Mouse (Mus musculus): Measurements from ENCODE around the gene Rara.
"Not testable (repeated sequence)": the region's sequence is repeated elsewhere in the genome, so short reads cannot be mapped to it uniquely, and the experiment has no call there.

Rara gene

DNA sequence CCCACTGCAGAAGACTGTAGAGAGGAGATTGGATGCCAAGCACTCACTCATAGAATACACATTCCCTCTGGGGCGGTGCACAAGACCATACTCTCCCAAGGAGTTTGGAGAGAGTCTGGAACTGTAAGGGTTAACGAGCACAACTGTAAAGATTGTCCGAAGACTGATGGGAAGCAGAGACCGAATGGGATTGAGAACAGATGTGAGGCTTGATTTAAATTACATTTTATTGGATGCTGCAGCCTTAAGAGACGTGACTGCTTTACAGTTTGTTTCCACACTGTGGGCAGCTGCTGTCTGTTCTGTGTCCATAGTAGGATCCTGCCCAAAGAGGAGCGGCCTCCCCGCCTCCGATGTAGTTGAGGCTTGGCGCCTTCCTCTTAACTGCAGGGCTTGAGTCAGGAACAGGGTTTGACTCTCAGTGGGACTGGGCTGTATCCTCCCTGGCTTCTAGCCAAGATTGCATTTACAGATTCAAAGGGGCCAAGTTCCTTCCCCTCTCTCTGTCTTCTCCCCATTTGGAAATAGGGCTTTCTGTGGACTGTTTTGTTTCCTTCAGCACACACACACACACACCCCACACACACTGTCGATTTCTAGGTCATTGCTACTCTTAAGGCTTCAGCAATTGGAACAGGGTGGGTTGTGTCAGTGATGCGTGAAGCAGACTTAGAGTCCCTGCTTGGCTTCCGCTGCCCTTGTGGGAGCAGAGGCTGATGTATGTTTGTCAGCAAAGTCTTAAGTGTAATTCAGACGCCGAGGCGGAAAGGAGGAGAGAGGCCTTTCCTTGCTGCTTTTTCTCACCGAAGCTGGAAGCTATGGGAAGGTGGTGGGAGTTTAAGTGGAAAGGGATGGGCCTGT is 4.5 kb upstream of the Rara start:
- DNase-seq (ENCODE audit: low read depth, low spot score) = not testable (repeated sequence)

DNA sequence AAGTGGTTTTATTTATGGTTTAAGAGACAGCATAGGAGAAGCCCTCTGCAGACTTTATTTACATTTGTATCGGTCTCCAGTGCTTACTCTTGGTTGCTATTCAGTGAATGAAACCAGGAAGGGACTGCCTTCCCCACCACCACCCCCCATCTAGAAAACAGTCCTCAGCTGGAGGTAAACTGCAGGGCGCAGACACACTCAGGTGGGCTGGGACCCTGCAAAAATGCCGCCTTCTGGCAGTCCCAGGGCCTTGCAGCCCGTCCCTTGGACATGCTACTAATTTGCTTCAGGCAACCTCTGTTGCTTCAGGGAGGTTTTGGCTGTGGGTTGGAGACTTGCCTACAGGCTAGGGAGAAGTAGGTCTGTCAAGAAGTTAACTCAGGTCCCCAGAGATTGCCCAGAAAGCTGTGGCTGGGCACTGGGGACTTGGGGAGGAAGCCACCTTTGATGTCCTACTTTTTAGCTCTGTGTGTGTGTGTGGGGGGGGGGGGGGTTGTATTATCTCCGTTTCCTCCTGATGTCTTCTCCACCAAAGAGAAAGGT is 2.9 kb upstream of the Rara start:
- DNase-seq (ENCODE audit: low read depth, low spot score) = no peak

DNA sequence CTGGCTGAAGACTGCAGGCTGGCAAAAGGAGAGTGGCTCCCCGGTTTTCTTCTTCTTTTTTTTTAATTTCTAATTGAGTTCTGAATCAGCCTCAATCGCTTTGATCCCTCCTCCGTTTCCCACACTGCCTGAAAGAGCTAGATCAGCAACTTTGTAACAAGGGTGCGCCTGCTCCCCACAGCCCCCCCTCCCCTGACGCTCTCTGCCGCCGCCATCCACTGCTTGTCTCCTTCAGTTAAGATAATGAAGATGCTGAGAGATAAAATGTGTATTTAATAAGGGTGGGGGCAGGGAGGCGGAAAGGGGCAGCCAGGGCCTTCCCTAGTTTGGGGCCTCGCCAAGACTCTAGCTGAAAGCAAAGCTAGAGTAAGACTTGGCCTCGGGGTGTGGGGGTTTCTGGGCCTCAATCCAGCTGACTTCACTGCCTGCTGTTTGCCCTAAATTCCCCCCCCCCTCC is 2.3 kb upstream of the Rara start:
- DNase-seq (ENCODE audit: low read depth, low spot score) = no peak

DNA sequence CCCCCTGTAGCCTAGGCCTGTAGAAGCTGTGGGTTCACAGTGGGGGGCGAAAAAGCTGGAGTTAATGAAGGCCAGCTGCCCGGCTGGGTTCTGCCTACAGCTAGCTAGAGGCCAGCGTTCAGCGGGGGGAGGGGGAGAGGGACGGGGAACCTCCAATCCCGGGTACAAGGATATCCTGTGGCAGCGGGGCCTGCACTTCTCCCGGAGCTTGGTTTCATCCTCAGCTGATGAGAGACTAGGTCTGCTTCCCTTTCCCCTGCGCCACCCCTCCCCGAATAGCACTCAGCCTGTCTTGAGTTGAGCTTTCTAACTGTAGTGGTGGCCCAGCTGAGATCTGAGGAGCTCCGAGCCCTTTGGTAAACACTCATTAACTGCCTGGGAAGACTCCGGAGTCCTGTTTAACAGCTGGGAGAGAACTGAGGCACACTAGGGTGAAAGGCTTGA is 1.7 kb upstream of the Rara start:
- DNase-seq (ENCODE audit: low read depth, low spot score) = no peak

DNA sequence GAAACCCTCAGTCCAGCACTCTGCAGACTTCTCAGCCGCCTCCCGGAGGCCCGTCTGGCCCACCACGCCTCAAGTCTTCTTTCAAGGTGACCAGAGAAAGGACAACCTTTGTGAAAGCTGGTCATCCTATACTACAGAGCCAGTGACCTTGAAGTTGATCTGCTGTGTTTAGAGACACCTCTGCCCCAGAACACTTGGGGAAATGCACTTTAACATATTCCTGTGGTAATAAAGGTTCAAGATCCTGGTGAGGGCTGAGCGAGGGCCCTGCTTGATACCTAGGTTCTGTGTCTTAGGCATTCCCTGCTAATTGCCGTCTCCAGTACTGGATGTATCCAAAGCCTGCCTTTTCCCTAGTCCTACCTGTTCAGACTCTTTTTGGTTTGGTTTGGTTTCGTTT is 1.1 kb upstream of the Rara start:
- no peak for DNase-seq (ENCODE audit: low read depth, low spot score)

DNA sequence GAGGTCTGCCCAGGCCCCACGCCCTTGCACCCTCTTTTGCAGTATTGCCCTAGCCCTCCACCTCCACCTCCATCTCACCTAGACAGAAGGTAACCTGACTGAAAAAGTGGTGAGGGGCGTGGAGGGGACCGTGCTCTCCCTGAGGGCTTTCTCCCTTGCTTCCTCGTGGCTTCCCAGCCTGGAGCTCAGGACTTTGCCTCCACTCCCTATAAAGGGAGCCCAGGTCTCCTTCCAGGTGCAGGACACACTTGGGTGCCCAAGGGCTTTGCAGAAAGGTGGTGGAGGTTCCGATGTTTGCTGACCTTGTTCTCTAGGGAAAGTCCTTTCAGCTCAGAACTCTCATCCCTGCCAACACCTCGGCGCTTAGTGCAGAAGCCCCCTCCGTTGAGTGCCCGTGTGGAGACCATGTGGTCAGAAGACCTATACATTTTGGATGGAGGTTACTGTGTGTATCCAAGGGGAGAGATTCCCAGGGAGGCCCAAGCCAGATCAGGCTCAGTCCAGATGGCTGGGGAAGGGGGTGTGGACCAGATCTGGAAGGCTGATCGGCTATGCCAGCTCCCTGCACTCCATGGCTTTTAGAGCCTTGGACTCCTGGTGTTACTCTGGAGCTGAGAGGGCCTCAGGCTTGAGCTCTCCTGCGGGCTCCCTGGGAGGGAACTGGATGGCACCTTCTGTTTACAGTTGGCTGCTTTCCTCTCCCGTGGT is 722 bp downstream of the Rara start:
- no peak for DNase-seq (ENCODE audit: low read depth, low spot score)

DNA sequence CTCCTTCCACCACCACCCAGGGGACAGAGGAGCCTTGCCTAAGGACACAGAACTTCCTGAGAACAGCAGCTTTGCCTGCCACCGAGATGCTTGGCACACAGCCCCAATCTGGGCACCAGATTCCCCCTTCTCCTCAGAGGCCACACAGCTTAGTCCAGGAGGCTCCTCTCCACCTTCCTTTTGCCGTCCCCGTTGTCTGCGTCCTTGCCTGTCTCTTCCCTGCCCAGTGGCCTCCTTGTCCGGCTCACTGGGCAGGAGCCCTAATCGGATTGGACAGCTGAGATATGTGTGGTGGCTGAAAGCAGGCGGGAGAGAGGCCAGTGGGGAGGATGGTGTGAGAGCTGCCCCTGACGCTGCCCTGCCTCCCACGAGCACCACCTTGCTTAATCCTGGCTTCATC is 1.9 kb downstream of the Rara start:
- DNase-seq (ENCODE audit: low read depth, low spot score) = no peak

DNA sequence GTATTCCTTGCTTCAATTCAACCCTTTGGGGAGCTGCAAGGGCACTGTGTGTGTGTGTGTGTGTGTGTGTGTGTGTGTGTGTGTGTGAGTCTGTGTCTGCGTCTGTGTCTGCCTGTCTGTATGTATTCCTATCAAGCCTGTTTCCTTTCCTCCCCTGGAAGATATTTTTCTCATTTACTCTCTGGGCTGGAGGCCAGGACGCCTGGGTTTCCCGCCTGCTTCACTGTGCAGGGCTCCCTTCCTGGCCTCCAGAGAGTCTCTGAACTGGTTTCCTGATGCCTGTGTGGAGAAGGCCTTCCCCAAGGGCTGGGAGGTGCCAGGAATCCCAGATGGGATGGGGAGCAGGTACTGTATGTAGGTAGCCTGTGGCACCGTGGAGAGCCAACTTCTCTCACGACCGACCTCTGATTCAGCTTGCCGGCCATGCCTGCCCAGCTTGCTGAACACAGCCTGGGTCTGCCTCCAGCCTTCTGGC is 2.5 kb downstream of the Rara start:
- no peak for DNase-seq (ENCODE audit: low read depth, low spot score)

DNA sequence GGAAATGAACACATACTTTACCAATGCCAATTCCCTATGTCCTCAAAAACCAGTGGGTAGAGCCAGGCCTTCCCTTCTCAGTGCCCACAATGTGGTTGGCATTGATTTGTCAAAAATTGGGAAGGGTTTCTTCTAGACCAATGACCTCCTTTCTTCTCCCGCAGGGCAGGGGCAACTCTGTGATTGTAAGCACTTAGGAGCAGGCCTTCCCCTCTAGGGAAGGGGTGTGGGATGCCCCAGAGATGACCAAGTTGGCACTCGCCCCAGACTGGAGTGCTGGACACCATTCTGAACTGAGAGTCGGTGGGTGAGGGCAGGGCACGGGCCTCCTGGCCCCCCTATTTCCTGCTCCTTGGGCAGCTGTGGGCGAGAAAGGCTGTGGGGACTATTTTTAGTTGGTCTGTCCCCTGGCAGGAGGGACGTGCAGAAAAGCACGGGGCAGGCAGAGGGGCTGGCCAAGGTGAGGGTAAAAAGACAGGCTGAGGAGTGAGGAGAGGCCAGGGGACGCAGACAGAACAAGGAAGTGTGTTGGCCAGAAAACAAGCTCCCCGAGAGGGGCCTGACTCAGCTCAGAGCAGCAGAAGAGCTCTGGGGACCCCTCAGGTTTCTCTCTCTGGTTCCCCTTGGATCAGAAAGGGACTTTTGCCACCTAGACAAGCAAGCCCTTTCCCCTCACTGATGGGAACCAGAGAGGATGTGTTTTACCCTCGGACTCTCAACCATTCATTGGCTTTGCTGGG is 3.3 kb downstream of the Rara start:
- DNase-seq (ENCODE audit: low read depth, low spot score) = no peak

DNA sequence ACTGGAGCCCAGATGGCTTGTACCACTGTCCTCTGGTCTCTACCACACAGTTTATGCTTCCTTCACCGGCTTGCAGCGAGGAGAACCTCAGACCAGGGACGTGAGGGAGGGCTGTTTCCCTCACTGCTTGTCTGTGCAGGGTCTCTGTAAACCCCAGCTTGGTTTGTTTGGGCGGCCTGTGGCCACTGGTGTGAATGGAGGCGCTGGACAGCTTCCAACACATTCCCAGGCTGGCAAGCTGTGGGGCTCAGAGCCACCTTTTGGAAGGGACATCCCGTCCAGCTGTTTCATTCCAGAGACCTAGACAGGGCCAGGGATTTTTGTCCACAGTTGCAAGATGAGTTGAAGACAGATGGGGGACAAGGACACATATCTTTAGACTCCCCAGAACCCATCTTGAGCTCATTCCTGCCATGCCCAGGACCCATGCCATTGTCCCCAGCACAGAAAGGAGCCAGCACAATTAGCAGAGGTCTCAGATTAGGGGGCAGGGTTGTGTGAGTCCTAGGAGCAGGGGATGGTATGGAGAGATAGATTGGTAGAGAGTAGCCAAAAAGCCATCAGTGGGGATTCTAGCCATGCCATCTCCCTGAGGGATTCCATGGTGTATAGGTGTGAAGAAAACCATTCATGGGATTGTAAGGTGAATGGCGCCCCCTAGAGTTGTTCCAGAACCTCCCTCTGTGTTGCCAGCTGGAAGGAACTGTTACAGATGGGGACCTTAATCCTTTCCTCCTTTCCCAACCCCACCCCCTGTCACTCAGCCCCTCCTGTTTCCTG is 4.1 kb downstream of the Rara start:
- DNase-seq (ENCODE audit: low read depth, low spot score) = no peak

DNA sequence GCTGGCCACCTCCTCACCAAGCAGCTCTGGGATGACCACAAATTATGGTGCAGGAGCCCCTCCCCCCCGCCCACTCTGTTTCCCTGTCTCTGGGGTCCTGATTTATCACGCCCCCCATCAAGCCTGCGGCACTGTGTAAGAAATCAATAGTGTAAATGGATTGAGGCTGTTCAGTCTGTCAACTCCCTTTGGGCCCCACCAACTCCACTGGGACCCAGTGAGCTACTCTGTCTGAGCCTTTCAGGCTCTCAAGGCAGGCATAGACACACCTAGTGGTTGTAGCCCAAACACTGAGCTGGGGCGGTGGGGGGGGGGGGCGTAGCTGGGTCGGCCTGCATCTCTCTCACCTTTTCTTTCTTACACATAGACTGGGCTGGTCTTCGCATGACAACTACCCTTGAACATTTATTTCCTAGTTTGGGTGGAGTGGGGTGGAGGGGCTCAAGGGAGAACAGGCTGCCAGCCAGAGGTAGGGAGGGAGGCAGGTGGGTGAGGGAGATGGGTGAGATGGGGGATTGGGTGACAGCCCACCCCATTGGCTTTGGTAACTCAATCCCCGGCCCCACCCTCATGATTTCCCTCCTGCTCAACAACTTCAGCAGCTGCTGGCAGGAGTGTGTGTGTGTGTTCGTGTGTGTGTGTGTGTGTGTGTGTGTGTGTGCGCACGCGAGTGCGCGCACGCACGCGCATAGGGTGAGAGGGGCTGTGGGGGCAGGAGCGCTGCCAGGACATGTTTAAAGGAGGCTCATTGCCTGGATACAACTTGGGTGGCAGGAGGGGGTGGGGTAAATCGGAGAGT is 4.9 kb downstream of the Rara start:
- no peak for DNase-seq (ENCODE audit: low read depth, low spot score)

DNA sequence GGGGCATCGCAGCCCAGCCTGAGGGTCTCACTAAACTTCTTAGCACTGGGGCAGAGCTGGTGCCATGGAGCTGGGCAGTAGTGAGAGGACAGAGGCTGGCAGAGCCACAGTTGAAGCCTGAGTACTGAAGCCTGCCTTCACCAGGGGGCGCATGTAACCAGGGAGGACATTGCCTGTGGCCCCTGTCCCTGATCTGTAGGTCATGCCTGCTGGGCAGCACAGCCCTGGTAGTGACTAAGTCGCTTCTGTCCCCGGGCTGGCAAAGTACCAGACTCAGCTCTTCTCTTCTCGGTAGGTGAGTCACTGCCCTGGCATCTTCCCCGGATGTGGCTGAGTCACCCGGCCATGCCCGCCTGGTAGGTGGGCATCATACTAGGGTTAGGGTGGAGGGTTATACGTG is 5.5 kb downstream of the Rara start:
- no peak for DNase-seq (ENCODE audit: low read depth, low spot score)

DNA sequence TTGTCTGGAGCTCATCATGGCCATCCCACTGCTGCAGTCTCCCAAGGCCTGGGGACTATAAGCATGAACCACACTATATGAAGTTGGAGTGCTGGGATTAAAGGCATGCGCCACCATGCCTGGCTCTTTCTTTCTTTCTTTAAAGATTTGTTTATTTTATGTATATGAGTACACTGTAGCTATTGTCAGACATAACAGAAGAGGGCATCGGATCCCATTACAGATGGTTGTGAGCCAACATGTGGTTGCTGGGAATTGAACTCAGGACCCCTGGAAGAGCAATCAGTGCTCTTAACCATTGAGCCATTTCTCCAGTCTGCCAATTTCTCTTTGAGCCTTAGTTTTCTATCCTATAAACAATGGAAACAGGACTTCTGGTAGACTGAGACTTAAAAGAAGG is 6.2 kb downstream of the Rara start:
- DNase-seq (ENCODE audit: low read depth, low spot score) = not testable (repeated sequence)

DNA sequence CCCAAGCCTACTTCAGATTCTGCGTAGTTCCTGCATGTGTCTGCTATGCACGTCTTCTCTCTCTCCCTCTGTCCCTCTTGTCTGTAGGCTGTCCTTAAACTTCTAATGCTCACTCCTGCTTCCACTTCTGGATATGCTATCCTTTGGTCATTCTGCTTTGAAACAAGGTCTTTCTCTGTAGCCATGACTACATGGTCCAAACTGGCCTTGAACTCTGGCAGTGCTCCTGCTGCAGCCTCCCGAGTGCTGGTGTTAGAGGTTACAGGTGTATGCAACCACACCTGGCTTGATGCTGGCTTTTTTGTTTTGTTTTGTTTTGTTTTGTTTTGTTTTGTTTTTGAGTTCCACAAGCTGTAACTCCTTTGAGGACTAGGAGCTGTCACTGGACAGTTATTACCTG is 6.7 kb downstream of the Rara start:
- DNase-seq (ENCODE audit: low read depth, low spot score) = no peak

DNA sequence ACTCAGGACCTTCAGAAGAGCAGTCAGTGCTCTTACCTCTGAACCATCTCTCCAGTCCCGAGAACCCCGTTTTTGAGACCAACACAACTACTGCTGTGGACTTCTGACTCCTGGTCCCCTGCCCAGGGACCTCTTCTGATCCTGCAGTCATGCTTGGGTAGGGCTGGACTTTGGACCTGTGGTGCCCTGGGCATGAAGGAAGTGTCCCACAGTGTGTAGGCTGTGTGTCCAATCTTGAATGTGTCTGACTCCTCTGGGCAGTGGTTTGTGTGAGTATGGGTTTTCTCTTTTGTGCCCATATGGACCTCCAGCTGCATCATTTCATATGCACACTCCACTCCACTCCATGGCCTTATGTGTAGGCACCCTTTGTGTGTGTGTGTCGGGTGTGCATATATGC is 7.5 kb downstream of the Rara start:
- no peak for DNase-seq (ENCODE audit: low read depth, low spot score)

DNA sequence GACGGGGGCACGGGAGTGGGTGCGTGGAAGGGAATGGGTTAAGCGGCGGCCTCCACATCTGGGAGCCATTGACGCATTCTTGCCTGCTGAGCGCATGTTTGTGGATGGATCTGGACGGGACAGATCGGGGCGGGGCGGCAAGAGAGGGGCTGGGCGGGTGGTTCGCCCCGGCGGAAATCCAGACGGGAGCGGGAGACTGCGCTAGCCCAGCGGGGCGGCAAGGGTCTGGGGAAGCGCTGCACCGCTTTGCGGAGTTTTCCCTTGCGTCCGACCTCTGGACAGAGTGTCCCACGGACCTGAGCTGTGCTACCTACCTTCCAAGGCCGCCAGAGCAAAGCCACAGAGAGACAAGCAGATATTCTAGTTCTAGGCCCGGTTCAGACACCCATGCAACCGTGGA is 8.6 kb downstream of the Rara start:
- no peak for DNase-seq (ENCODE audit: low read depth, low spot score)

DNA sequence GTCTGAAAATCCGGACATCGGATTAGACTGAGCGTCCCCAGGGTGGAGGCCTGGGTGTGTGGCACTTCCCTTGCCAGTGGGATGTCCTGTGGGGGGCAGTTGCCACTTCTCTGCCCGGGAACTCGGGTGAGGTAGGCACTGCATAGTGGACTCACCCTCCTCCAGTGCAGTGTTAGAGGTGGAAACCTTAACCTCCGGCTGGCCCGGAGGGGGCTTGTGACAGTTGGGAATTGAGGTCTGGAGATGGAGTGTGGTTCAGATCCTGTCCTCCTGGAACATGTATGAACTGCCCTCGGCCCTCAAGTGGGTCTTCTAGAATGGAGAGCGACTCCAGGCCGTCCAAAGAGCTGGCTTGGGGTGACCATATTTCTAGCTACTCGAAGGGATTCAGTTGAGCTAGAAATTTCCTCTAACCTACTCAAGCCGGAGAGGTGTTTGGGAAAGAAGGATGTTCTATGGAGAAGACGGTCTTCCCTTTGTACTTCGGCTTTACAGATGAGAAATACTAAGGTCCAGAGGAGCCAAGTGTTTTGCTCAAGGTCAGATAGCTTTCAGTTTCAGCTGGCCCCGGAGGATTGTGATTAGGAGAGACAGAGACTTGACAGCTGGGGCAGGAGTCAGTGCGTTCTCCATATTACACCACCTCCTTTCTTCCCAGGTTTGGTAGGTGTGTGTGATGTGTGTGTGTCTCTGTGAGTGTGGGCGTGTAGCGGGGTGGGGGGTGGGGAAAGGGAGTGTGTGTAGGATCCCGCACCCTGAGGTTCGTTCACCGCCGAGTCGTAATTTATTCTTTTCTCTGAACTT is 9.2 kb downstream of the Rara start:
- no peak for DNase-seq (ENCODE audit: low read depth, low spot score)

DNA sequence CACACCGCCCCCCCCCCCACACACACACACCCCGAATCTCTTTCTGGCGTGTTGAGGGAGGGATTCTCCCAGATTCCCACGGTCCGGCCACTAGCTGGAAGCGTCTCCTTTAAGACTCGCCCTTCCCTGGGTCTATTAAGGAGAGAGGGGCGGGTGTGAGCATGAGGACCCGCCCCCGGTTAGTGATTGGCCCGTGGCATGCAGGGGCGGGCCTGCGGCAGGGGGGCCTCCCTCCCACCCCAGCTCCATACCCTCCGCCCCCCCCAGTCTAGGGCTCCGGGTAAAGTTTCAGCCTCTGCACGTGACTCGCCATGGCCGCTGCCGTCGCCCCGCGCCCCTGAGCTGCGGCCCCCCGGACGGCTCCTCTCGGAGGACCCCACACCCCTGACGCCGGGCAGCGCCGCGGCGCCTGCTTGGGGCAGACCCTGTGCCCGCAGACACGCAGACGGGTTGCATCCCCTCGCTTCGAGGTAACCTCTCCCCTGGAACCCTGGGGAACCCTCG is 9.8 kb downstream of the Rara start:
- DNase-seq (ENCODE audit: low read depth, low spot score) = no peak

All from c-Kit-negative CD71-positive TER-119-positive erythroid progenitor cells, embryonic 14.5 days (primary cell).